Mouse (Mus musculus) olfactory bulb, adult 2 months (tissue): ENCODE results near the gene Mrpl27. TPM values are rescaled to one million over a fixed set of nuclear protein-coding genes. Genes with fewer than 3 reads are reported as not detected.
"Not testable (repeated sequence)": the region's sequence is repeated elsewhere in the genome, so short reads cannot be mapped to it uniquely, and the experiment has no call there.

Experiments
- H3K27ac ChIP-seq: fragments of 200-500 bp; 2 replicates; pipeline ENCODE4 v1.5.1; 2012; ENCODE audit warnings: low read depth, low read length; ENCODE audit not compliant: insufficient read depth
- H3K4me1 ChIP-seq: fragments of 200-500 bp; 2 replicates; pipeline ENCODE4 v1.6.1; 2012; ENCODE audit warnings: low read length; ENCODE audit not compliant: control insufficient read depth, insufficient read depth
- H3K4me3 ChIP-seq: fragments of 200-500 bp; 2 replicates; pipeline ENCODE4 v1.5.1; 2012; ENCODE audit warnings: mild to moderate bottlenecking, low read depth, low read length, moderate library complexity; ENCODE audit not compliant: insufficient read depth
- CTCF ChIP-seq: fragments of 200-500 bp; IDR thresholded peaks from 2 replicates; pipeline ENCODE4 v1.5.1; 2012; ENCODE audit warnings: low read depth, mild to moderate bottlenecking, low read length, moderate library complexity; ENCODE audit not compliant: insufficient read depth
- POLR2A ChIP-seq: fragments of 200-500 bp; IDR thresholded peaks from 2 replicates; pipeline ENCODE4 v1.6.1; 2012; ENCODE audit warnings: mild to moderate bottlenecking, low read depth, low read length, moderate library complexity; ENCODE audit not compliant: insufficient read depth
- WGBS: fragments of 180-500 bp; shearing (Covaris S2); methylation state at CpG from one replicate; pipeline ENCODE4 v1.1.7; 2018; 5-methylcytosine and 5-hydroxymethylcytosine counted together
- polyA plus RNA-seq: library from polyadenylated mRNA; stranded (reverse); fragments of >200 nt; gene quantifications from 2 replicates; pipeline ENCODE4 v1.2.4, GENCODE M21; 2012; ENCODE audit warnings: low replicate concordance; ENCODE audit not compliant: missing spikeins, insufficient read depth, insufficient read length

Gene Mrpl27
- polyA plus RNA-seq, 1 experiment: not detected

GRCm38 (mm10) chr11:94629199-94629883 is 24.2 kb upstream of the Mrpl27 start, which contains the start of gene Lrrc59:
TSS of gene Lrrc59 (plus strand) at chr11:94629767.
- peaks cover 10% of the 10 kb centered on the region for H3K4me1 ChIP-seq
- 5% methylated on average over 41 of the region's 41 CpGs for WGBS
- TF ChIP-seq POLR2A (peak; percentile 60), CTCF (peak; percentile 89)
- H3K4me3 ChIP-seq: peak within 1 kb of the TSS; percentile 69
- no peak within 1 kb of the TSS for H3K27ac ChIP-seq

- Histone ChIP-seq H3K4me3 (peak overlapping the region; percentile 69), H3K4me1 (peaks cover 10% of the 10 kb centered on the region), H3K27ac (no peak overlapping the region)
- under 1% methylated on average over 28 of the region's 28 CpGs for WGBS
- no peak for TF ChIP-seq POLR2A
- no peak for TF ChIP-seq CTCF
These were observed 23.7 kb upstream of the Mrpl27 start for GRCm38 (mm10) chr11:94629884-94630198.

- TF ChIP-seq POLR2A: no peak
- TF ChIP-seq CTCF: no peak
- 4% methylated on average over 26 of the region's 26 CpGs for WGBS
- H3K4me3 ChIP-seq: peak overlapping the region; percentile 69
- H3K4me1 ChIP-seq: peaks cover 10% of the 10 kb centered on the region
- no peak overlapping the region for H3K27ac ChIP-seq
These were observed 23.2 kb upstream of the Mrpl27 start for GRCm38 (mm10) chr11:94630199-94631011.

GRCm38 (mm10) chr11:94631969-94632368 is 21.6 kb upstream of the Mrpl27 start:
- Histone ChIP-seq H3K4me1 (peaks cover 10% of the 10 kb centered on the region), H3K4me3 (no peak overlapping the region), H3K27ac (no peak overlapping the region)
- TF ChIP-seq POLR2A (no peak), CTCF (no peak)
- WGBS: 93% methylated on average over 5 of the region's 5 CpGs

- Histone ChIP-seq H3K4me1 (peaks cover 10% of the 10 kb centered on the region), H3K4me3 (no peak overlapping the region), H3K27ac (no peak overlapping the region)
- WGBS: 81% methylated on average over 8 of the region's 8 CpGs
- no peak for TF ChIP-seq POLR2A
- no peak for TF ChIP-seq CTCF
These were observed 20.6 kb upstream of the Mrpl27 start for GRCm38 (mm10) chr11:94632988-94633387.

- no peak for TF ChIP-seq POLR2A
- no peak for TF ChIP-seq CTCF
- 84% methylated on average over 5 of the region's 5 CpGs for WGBS
- Histone ChIP-seq H3K4me3 (no peak overlapping the region), H3K27ac (no peak overlapping the region), H3K4me1 (peaks cover 10% of the 10 kb centered on the region)
These were observed 19.1 kb upstream of the Mrpl27 start for GRCm38 (mm10) chr11:94634431-94634830.

- H3K4me3 ChIP-seq: no peak overlapping the region
- H3K4me1 ChIP-seq: no peaks in the 10 kb centered on the region
- TF ChIP-seq CTCF (no peak), POLR2A (no peak)
- no peak overlapping the region for H3K27ac ChIP-seq
- WGBS: 73% methylated on average over 8 of the region's 8 CpGs
These were observed 8.9 kb upstream of the Mrpl27 start for GRCm38 (mm10) chr11:94644461-94645219.

GRCm38 (mm10) chr11:94646457-94646856 is 7.1 kb upstream of the Mrpl27 start:
- WGBS: 95% methylated on average over 4 of the region's 4 CpGs
- no peak overlapping the region for H3K4me3 ChIP-seq

GRCm38 (mm10) chr11:94651241-94651640 is 2.3 kb upstream of the Mrpl27 start:
- not testable (repeated sequence) for H3K4me1 ChIP-seq, H3K4me3 ChIP-seq, H3K27ac ChIP-seq
- WGBS: 98% methylated on average over 7 of the region's 7 CpGs

More at GRCm38 (mm10) chr11:94646457-94646856, 7.1 kb upstream of the Mrpl27 start:
- no peak overlapping the region for H3K27ac ChIP-seq
- no peaks in the 10 kb centered on the region for H3K4me1 ChIP-seq
- TF ChIP-seq CTCF (no peak), POLR2A (no peak)
